Comparison of ENCODE assay signal across 31 mouse cellular contexts in genomic region chr1:44129929-44130581, GRCm38 (mm10).
"Had no signal": no experiment of that assay in that cellular context is flagged by ENCODE, and none has a peak within 500 bp of the region (broad histone marks: within the 10 kb centered on the region; RNA-seq: fewer than 3 reads in every experiment).

No protein-coding gene starts in this region.

- H3K9ac ChIP-seq: limb, embryonic 12.5 days; limb, embryonic 13.5 days; limb, embryonic 15.5 days; liver, embryonic 12.5 days; liver, embryonic 13.5 days; liver, embryonic 14.5 days; liver, embryonic 15.5 days; lung, embryonic 14.5 days; lung, embryonic 15.5 days; midbrain, embryonic 12.5 days; midbrain, embryonic 13.5 days; midbrain, embryonic 15.5 days; neural tube, embryonic 12.5 days; neural tube, embryonic 13.5 days had no signal

- ATAC-seq: liver, embryonic 12.5 days; lung, postnatal 0 days; midbrain, embryonic 13.5 days; midbrain, embryonic 15.5 days; midbrain, embryonic 16.5 days had no signal

- DNase-seq: left cerebral cortex, postnatal 4 days; liver, embryonic 13.5 days; lung, adult 18-20 months; lung, adult 2 months; lung, embryonic 14.5 days; lung, postnatal 10 days; lung, postnatal 14 days; lung, postnatal 36 days; lung, postnatal 4 days; midbrain, embryonic 14.5 days had no signal

- H3K27ac ChIP-seq: left cerebral cortex, adult 2 months; limb, embryonic 10.5 days; limb, embryonic 12.5 days; limb, embryonic 13.5 days; limb, embryonic 15.5 days; liver, embryonic 12.5 days; liver, embryonic 13.5 days; liver, embryonic 14.5 days; liver, embryonic 15.5 days; lung, embryonic 15.5 days; macrophage; midbrain, embryonic 10.5 days; midbrain, embryonic 12.5 days; midbrain, embryonic 13.5 days; midbrain, embryonic 15.5 days; neural tube, embryonic 12.5 days; neural tube, embryonic 13.5 days had no signal

- H3K9me3 ChIP-seq: limb, embryonic 10.5 days; limb, embryonic 12.5 days; limb, embryonic 13.5 days; limb, embryonic 15.5 days; liver, embryonic 12.5 days; liver, embryonic 13.5 days; liver, embryonic 15.5 days; lung, embryonic 15.5 days; megakaryocyte, embryonic 14.5 days; midbrain, embryonic 10.5 days; midbrain, embryonic 12.5 days; midbrain, embryonic 13.5 days; midbrain, embryonic 15.5 days; neural tube, embryonic 12.5 days; neural tube, embryonic 13.5 days had no signal

- H3K36me3 ChIP-seq: liver, embryonic 13.5 days had no signal

- H3K4me1 ChIP-seq: limb, embryonic 10.5 days; limb, embryonic 12.5 days; limb, embryonic 13.5 days; limb, embryonic 15.5 days; liver, embryonic 12.5 days; liver, embryonic 13.5 days; liver, embryonic 15.5 days; lung, embryonic 15.5 days; midbrain, embryonic 10.5 days; midbrain, embryonic 12.5 days; midbrain, embryonic 13.5 days; midbrain, embryonic 15.5 days; neural tube, embryonic 12.5 days; neural tube, embryonic 13.5 days had no signal

- H3K4me3 ChIP-seq: left cerebral cortex, adult 2 months; limb, embryonic 10.5 days; limb, embryonic 12.5 days; limb, embryonic 13.5 days; limb, embryonic 15.5 days; liver, embryonic 12.5 days; liver, embryonic 13.5 days; liver, embryonic 15.5 days; lung, embryonic 15.5 days; megakaryocyte, embryonic 14.5 days; midbrain, embryonic 10.5 days; midbrain, embryonic 12.5 days; midbrain, embryonic 13.5 days; midbrain, embryonic 15.5 days; myocyte; neural tube, embryonic 12.5 days; neural tube, embryonic 13.5 days had no signal

- H3K4me2 ChIP-seq: limb, embryonic 12.5 days; limb, embryonic 13.5 days; limb, embryonic 15.5 days; liver, embryonic 12.5 days; liver, embryonic 13.5 days; liver, embryonic 15.5 days; lung, embryonic 14.5 days; lung, embryonic 15.5 days; midbrain, embryonic 11.5 days; midbrain, embryonic 12.5 days; midbrain, embryonic 13.5 days; midbrain, embryonic 15.5 days; neural tube, embryonic 12.5 days; neural tube, embryonic 13.5 days had no signal

- H3K27me3 ChIP-seq: limb, embryonic 12.5 days; limb, embryonic 13.5 days; limb, embryonic 15.5 days; liver, embryonic 12.5 days; liver, embryonic 13.5 days; liver, embryonic 15.5 days; lung, embryonic 15.5 days; megakaryocyte, embryonic 14.5 days; midbrain, embryonic 12.5 days; midbrain, embryonic 13.5 days; midbrain, embryonic 15.5 days; neural tube, embryonic 12.5 days; neural tube, embryonic 13.5 days had no signal
